Mouse (Mus musculus) kidney, adult 18-20 months (tissue): ENCODE data around the gene Coro1c.

Experiments
- DNase-seq: peaks from one replicate; pipeline ENCODE4 v3.0.0; 2021

Gene Coro1c

DNA sequence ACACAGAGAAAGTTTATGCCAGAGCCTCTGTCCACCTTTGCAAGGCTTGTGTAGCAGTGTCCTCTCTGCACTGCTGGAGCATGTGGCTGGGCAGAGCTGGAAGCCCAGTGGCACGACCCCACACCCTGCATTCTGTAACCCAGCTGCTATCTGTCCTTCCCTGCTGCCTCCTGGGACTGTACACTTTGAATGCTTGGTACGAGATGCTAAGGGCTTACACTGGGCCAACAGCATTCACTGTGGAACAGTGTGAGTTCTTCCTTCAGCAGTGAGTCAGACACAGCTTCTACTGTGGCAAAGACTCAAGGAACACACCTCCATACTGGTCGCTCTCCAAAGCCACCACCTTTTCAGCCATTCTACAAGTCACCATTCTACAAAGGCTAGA lies 25.2 kb downstream of the Coro1c start:
- no peak for DNase-seq

DNA sequence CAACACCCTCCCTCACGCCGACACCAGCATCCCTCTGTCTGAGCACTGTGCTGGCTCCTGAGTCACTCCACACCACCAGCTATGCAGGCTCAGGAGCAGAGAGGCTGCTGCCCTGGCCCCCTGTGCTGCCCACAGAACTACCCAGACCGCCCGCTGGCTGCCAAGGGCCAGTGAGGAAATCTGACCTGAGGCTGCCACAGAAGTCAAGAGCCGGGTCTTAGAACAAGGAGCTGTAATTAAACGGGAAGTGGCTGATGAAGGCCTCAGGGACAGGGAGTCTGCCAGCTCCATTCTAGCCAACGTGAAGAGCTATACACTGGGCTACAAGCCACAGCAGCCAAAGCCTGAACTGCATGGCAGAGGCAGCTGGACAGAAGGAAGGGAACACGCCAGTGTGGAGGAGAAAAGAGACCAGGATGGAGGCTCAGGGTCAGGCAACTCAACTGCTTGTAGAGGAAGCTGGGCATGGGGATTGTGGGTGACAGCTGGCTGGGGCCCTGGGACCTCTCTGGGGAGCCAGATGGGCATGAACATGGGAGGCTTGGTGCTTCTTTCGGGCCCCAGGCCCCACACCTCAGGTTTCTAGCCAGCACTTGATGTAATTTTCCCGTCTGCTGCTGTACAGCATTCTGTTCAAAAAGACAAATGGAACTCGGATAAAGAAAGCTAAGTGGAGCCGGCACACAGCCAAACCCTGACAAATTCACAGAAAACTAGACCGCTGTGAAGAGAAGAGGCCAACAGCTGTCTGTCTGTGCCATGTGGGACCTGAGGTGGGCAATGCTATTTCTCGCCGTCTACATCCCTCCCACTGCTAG lies 25.8 kb downstream of the Coro1c start:
- no peak for DNase-seq

DNA sequence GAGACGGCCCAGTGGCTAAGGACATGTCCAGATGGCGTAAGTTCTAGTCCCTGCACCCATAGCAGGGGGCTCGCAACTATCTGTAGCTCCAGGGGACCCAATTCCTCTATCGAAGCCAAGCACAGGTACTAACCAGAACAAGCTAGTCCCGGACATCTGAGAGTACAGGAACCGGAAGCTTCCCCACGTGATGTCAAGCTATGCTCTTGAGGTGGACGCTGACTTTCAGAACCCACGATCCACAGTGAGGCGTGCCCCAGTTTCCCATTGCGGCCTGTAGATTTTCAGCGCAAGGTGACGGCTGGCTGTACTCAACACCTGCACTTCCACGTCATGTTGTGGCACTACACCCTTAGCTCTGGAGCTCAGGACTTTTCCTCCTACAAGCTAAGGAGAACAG lies 27.4 kb downstream of the Coro1c start:
- DNase-seq: no peak

DNA sequence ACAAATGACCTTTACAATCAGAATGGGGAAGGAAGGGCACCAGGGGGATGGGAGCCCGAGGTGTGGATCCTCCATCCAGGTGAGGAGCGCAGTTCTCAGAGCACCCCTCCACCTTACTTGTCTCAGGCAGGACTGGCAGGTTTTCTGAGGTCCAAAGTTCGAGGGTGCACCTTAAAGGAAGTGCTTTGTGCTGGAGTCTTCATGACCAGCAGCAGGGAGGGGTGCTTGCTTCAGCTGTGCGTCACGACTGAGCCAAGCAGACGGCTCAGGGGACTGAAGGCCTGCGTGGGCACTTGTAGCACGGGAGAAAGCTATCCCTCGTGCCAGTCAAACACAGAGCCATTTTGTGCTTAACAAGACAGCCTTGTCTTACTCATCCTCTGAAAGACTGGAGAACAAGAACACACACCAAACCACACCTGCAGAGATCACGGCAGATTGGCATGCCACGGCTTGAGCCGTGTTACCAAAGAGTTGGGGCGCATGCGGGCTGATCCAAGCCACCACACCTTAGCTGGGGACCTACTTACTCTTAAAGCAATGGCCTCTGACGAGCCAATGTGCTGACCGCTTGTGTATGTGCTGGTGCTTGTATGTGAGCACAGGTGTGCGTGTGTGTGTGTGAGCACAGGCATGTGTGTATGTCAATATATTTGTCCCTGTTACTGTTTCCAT lies 29.5 kb downstream of the Coro1c start:
- DNase-seq: no peak

DNA sequence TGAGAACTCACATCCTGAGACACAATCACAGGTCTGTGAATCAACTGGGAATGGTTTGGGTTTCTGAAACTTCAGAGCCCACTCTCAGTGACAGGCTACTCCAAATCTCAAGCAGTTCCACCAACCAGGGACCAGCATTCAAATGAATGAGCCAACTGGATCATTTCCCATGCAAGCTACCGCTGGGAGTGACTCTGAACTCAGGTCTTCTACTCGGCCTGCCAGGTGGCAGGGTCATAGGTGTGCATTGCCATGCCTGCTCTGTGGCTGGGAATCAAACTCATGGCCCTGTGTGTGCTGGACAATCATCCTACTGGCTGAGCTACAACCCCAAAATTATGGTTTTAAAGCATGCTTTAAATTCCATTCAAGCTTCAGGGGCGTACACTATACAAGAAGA lies 31.0 kb downstream of the Coro1c start:
- no peak for DNase-seq

DNA sequence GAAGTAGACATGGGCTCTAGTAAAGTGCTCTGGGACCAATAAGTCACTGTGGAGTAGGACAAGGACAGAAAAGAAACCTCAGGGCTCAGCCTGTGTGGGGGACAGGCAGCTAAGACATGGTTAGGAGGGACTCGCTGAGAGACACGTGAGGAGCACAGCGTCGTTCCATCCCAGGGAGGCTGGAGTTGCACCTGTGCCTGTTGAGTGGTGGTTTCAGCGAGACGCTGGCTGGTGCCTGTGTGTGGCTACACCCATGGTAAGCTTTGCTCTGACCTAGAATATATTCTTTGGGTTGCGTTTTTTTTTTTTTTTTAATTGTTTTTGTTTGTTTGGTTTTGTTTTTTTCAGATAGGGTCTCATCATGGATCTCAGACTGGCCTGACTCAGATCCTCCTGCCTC lies 32.4 kb downstream of the Coro1c start:
- no peak for DNase-seq

DNA sequence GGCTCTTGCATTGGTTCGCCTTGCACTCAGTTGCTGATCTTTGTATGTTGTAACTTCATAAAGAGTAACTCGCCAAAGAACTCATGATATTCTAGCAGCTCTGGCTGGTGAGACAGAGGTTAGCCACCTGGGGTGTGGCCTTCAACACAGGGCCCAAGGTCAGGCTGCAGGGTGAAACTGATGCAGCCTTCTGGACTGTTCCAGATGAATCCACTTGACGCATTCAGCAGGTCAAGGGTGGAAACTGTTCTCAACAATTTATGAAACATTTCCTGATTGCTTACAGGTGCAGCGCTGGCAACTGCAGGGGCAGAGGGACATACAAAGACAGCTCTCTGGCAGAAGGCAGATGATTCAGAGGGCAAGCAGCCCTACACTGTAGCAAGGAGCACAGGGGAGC lies 32.9 kb downstream of the Coro1c start:
- no peak for DNase-seq

DNA sequence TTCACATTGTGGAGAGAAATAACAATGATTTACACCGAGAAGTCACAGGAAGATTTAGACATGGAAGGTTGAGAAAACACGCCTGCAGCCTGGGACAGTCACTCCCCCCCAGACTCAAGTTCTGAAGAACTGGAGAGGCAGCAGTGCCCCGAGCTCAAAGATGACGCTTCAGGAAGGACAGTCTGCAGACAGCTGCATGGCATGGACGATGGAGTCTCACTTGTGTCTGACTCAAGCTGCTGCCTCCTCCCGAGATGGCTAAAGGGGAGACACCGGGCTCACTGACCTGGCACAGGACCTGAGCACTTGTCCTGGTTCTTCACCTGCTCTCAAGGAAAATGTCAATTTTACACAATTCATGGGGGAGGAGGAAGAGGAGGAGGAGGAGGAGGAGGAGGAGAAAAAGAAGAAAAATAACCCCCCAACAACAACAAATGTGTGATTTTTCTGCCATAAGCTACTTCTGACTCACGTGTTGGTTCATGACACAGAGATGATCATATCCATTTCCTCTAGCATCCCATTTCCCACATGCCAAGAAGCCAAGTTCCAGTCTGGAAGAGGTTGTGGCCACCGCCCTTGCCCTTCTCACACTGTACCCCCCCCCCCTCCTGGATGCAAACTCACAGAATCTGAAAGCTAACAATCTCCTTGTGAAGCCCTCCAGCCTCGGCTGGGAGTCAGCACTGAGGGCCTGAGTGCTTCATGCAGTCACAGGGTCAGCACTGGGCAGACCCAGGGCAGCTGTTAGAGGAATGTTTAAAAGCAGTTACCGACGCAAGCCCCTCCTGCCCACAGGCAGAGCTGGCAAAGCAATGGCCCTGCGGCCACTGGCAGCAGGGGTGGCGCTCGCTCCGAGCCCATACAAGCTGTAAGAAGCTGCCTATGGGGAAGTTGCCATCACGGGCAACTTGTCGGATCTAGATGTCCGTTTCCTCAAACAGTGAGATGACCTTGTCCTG lies 34.2 kb downstream of the Coro1c start:
- DNase-seq: no peak

DNA sequence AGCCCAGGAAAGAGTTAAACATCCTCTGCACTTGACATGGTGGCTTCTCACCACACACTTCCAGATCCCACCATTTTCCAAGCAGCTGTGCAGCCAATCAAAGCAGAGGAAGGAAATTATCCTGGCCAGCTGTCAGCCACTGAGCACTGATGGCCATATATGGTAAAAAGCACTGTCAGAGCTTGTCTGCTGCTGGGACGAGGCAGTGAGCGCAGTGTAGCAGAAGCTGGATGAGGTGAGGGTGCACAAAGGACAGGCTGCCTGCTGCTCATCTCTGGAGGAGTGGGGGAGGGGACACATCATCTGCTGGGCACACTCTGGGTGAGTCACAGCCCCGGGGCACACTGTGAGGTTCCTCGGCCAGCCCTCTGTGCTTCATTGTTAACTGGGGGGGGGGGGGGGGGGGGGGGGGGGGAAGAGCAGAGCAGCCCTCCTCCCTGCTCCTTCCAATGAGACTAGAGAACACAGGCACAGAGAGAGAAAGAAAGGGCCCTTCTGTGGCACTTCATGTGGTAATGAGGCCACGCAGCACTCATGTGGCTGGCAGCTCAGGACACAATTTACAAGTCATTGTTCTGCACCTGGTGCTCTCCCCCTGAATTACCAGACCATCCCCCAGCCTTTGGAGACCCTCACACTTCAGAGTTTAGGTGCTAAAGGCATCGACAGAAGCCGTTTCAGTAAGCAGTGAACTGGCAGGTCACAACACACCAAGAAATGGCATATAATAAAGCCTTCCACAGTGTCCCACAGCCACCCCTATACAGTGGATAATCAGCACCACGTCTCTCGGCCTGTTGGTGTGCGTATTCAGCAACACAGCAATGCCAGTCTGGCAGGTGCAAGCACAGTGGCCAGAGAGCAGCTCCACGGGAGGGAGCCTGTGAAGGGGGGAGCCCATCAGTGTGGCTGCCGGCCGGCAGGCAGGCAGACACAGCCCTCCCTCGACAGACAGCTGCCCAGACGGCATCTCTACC lies 35.3 kb downstream of the Coro1c start:
- peak; percentile 43 for DNase-seq

DNA sequence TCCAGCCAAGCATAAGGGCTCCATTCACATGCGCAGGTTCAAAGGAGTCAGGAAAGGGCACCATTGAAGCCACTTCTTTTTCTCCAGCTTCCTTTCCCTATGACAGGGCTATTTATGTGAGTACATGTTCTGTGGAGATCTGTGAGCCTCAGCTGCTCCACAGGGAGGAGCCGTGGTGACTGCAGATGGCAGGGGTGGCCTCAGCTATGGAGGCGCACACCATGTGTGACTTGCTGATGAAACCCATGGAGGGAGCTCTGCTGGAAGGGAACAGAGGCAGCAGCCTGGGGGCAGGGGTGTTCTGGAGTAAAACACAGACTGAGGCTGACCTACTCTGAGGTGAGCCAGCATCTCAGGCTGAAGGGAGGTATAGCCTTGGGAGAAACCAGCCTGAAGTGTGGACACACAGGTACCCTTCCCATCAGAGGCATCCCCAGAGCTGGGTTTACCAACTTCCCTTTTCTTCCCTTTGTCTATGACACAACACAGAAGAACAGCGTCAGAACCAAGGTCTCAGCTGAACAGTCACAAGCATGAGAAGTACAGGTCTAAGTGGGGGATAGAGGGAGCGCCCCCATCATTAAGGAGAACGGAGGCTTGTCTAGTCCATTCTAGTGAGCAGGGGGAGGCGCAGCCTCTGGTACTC lies 36.5 kb downstream of the Coro1c start:
- DNase-seq: no peak

DNA sequence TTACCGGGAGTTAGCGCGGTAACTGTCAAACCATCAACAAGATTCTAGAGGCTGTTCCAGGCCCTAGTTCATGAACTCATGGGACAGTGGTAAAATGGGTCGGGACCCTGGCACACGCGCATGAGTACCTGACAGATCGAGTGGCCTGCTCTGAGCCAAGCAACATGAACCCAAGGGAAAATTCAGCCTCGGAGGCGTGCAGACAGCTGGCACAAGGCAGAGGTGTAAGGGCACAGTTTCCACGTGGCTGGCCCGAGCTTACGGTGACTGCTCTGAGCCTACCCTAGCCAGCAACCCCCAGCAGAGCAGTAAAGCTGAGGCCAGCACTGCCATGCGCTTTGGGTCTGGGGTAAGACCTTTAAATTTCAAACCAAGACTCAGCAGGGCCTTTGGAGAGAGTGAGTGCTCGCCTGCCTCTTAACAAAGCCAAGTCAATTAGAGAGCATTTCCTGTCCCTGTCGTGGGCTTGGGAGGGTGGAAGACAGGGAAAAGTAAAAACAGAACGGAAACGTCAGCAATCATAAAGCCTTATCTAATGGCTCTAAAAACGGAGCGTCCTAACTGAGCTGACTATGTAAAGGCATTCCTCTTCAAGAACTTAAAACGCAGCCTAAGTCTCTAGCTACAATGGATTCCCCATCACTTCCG lies 38.0 kb downstream of the Coro1c start:
- DNase-seq: peak; percentile 47

DNA sequence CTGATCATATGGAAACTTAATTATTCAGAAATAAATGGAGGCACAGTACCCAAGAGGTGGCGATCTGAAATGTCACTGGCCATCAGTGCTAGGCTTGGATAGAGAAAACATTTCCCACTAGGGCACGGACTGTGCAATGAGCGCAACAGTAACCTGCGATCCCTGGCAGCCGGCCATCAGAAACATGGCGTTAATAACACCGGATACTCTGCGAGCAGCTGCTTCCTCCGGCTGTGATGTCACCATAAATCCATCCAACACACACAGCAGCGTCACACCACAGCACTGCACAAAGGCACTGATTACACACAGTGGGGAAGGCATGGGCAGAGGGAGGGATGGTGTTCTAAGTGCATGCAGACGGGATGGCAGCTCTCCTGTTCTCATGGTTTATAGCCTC lies 39.4 kb downstream of the Coro1c start:
- DNase-seq: peak; percentile 69

DNA sequence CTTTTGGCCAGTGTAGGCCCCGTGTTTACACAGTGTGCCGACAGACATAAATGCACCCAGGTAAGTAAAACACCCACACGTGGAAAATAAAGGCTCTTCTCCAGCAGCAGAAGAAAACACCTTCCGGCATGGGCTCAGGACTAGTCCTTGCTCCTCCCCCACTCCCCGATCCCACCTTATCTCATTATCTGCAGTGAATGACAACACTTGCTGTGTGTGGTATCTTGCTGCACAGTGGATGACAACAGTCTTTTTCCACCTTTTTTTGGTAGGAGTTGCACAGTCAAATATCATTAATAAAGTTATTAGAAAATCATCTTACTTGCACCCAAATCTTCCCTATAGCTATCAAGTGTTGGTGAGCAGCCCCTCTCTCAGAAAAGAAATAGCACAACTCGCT lies 43.6 kb downstream of the Coro1c start:
- no peak for DNase-seq

DNA sequence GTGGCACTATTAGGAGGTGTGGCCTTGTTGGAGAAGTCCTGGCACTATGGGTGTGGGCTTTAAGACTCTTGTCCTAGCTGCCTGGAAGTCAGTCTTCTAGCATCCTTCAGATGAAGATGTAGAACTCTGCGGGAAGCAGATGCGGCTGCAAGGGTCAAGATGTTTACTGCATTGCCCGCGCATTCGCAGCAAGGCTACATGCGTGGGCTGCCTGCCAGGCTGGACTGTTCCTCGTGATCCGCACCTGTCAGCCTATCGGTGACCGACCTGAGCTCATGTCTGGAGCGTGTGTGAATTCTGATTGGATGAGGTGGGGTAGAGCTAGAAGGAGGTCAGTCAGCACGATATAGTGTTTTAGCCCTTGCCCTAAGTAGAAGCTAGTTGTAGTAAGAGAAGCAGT lies 44.6 kb downstream of the Coro1c start:
- no peak for DNase-seq

DNA sequence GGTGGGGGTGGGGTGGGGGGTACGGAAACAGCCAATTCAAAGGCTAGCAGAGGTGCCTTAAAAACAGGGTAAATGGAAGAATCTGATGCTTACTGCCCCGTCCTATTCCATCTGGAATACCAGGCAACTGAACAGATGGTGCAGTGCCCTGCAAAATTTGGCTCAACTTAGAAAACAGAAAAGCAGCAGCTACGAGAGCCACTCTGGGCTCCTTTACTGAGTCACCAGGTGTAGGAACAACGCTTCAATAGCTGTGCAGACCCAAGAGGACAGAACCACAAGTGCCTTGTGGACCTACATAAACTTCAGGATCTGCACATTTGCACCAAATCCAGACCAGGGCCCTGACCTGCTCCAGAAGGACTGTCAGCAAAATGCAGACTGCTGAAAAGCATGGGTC lies 46.1 kb downstream of the Coro1c start:
- no peak for DNase-seq

DNA sequence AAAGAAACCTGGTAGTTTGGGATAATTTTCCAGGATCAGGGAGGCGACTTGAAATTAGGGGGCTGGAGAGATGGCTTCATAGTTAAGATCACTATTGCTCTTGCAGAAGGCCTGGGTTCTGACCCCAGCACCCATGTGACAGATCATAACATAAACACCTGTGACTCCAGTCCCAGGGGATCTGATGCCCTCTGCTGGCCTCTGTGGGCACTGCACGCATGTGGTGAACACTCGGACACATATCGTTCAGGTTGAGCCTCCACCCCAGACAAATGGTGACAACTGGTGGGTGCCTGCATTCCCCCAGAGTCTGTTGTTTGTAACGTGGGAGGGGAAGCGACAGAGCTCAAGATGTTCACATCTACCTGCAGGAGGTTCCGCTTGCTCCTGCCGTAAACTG lies 47.3 kb downstream of the Coro1c start:
- DNase-seq: no peak

DNA sequence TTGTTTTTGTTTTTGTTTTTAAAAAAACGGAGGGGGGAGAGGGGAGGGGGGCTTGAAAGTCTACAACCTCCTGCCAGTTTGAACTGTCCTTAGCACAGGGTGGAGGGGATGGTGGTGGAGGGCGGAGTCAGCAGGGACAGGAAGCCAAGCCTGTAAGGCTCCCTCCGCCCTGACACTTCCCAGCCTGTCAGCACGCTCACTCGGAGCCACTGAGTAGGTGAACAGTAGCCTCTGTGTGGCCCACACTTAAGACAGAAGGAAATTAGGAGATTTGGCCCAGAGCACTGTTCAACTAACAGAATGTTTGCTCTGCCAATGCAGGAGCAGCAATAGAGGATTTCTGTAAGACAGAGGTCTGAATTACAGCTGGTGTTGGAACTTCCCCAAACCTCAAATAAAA lies 49.6 kb downstream of the Coro1c start:
- peak; percentile 40 for DNase-seq

DNA sequence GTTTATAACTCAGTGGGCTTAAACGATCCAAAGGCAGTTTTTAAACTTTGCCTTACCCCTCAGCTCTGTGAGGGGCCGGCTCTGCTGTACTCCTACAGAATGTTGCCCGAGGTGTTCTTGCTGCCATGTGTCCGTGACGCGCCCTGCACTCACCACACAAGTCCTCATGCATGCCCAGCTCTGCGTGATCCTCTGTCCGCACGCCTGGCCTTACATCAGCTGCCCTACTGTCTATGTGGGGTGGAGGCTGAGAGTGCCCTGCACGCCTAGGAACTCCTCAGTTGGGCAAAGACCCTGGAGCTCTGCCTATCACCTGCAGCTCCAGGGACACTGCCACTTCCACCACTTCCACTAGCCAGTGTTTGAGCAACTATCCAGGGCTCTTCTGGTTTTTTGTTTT lies 50.0 kb downstream of the Coro1c start:
- no peak for DNase-seq

DNA sequence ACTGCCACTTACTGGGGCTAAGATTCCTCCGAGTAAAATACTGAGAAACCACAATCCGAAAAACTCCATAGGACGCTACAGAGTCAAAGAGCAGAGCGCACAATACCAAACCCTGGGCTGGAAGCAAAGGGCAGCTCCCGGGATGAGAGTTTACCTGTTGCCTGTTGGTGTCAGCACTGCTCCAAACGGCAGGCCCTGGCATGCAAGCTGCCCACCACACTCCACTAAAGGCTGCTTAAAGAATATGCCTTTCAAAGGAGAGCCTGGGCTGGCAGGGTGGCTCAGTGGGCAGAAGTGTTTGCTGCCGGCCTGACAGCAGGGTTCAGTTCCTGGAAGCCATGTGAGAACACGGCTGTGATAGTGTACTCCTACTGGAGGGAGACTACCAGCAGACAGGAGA lies 50.9 kb downstream of the Coro1c start:
- DNase-seq: no peak

DNA sequence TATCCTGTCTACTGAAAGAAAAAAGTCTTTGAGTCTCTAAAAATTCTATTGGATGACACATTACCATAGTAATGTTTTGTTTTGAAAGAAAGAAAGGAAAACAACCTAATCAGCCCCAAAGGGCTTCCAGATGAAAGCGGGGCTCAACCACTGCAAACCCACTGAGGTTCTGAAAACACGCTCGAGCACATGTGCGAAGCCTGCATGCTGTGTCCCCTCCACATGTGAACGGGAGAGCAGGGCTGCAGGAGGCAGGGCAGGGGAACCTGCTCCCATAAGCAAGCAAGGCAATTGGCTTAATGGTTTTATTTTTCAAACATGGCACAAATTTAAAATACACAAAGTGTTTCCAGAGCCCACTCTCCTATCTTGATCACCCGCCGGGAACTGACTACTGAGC lies 51.9 kb downstream of the Coro1c start:
- no peak for DNase-seq

DNA sequence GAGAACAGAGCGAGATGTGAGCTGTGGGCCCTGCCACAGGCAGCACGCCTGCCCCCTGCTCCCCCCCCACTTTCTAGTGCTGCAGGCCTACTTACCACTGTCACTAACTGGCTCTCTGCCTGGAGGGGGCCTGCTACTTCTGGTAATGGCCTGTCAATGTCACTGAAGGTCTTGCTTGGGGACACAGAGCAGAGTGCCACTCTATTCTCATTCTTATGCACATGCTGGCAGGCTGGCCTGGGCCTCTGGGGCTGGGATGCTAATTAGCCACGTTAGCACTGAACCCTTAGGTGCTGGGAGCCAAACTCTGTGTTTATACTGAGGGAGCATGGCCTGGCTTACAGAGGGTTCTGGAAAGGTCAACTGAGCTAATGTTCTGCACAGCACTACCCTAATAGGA lies 52.9 kb downstream of the Coro1c start:
- peak; percentile 61 for DNase-seq
